Mouse (Mus musculus): ENCODE data around the gene Atg16l1. TPM values are rescaled to one million over a fixed set of nuclear protein-coding genes. Genes with fewer than 3 reads are reported as not detected.

Gene Atg16l1
- polyA plus RNA-seq, 1 experiment from 2014 or later = 56.8 TPM

Other genes with a start within 250 kb of the Atg16l1 start
- 0.24 TPM in 1 of 2 replicates, not detected in the other for gene Neu2, start 246.0 kb upstream of the Atg16l1 start, polyA plus RNA-seq (2015; fragmentation: Nextera tagmentation; extraction: Ambion mirVana)
- gene Ngef, start 182.0 kb upstream of the Atg16l1 start, polyA plus RNA-seq (2015; fragmentation: Nextera tagmentation; extraction: Ambion mirVana) = 8.4 and 8.9 TPM in 2 replicates
- gene Inpp5d, start 135.6 kb upstream of the Atg16l1 start, polyA plus RNA-seq (2015; fragmentation: Nextera tagmentation; extraction: Ambion mirVana) = 3.6 and 7.0 TPM in 2 replicates
- gene Sag, start 47.8 kb downstream of the Atg16l1 start, polyA plus RNA-seq (2015; fragmentation: Nextera tagmentation; extraction: Ambion mirVana) = 1.5 and 1.8 TPM in 2 replicates
- 38.2 and 41.8 TPM in 2 replicates for gene Dgkd, start 97.4 kb downstream of the Atg16l1 start, polyA plus RNA-seq (2015; fragmentation: Nextera tagmentation; extraction: Ambion mirVana)

Measured in neural tube, embryonic 13.5 days (tissue).